Mouse (Mus musculus) heart, postnatal 0 days (tissue): ENCODE measurements at regions not wholly inside any gene's neighbourhood (a gene's known extent, or its start where the extent isn't known, plus 50 kb on each side); places are given as distances from the start of the nearest gene placed in this dataset.

Experiments used
- ATAC-seq: fragments of 200-750 bp; cut with Nextera tagmentation; 2 replicates; pipeline ENCODE4 v1.8.0; 2017; ENCODE audit warnings: low read depth, moderate number of reproducible peaks, moderate library complexity; ENCODE audit not compliant: insufficient read depth
- DNase-seq: peaks from one replicate; pipeline ENCODE4 v3.0.0-alpha.2; 2016; ENCODE audit warnings: low spot score
- H3K27ac ChIP-seq: fragments of 300-500 bp; sonication (generic); 2 replicates; pipeline ENCODE4 v1.5.1; 2014; ENCODE audit warnings: low read depth, mild to moderate bottlenecking
- H3K27me3 ChIP-seq: fragments of 300-500 bp; sonication (generic); 2 replicates; pipeline ENCODE4 v1.6.1; 2014; ENCODE audit warnings: low read length, mixed read lengths; ENCODE audit not compliant: control insufficient read depth, insufficient read depth
- H3K36me3 ChIP-seq: fragments of 300-500 bp; sonication (generic); replicated peaks from 2 replicates; pipeline ENCODE4 v1.6.1; 2014; ENCODE audit warnings: low read length, mixed read lengths; ENCODE audit not compliant: control insufficient read depth, insufficient read depth
- H3K4me1 ChIP-seq: fragments of 300-500 bp; sonication (generic); 2 replicates; pipeline ENCODE4 v1.6.1; 2014; ENCODE audit warnings: antibody characterized with exemption; ENCODE audit not compliant: control insufficient read depth, insufficient read depth
- H3K4me2 ChIP-seq: fragments of 300-500 bp; sonication (generic); 2 replicates; pipeline ENCODE4 v1.6.1; 2014; ENCODE audit warnings: low read depth, mild to moderate bottlenecking, low read length, moderate library complexity
- H3K4me3 ChIP-seq: fragments of 300-500 bp; sonication (generic); 2 replicates; pipeline ENCODE4 v1.5.1; 2014; ENCODE audit warnings: low read depth, low read length
- H3K9ac ChIP-seq: fragments of 300-500 bp; sonication (generic); replicated peaks from 2 replicates; pipeline ENCODE4 v1.6.1; 2014; ENCODE audit warnings: low read depth, low read length, mixed read lengths
- H3K9me3 ChIP-seq: fragments of 300-500 bp; sonication (generic); replicated peaks from 2 replicates; pipeline ENCODE4 v1.6.1; 2016; ENCODE audit warnings: low read length; ENCODE audit not compliant: control insufficient read depth
- CTCF ChIP-seq: IDR thresholded peaks from 2 replicates; pipeline ENCODE4 v1.5.1; 2016; ENCODE audit warnings: antibody characterized with exemption, control low read depth, low read depth
- EP300 ChIP-seq: IDR thresholded peaks from 2 replicates; pipeline ENCODE4 v1.6.1; 2016; ENCODE audit warnings: antibody characterized with exemption, low read depth
- WGBS: fragments of 180-500 bp; shearing (Covaris S2); extraction: QIAGEN DNeasy Blood & Tissue Kit; methylation state at CpG from one replicate; pipeline ENCODE4 v1.1.7; 2014; 5-methylcytosine and 5-hydroxymethylcytosine counted together

GRCm38 (mm10) chr8:92114311-92115275 is 242.8 kb upstream of the Irx5 start:
- H3K36me3 ChIP-seq, result no peaks in the 10 kb centered on the region

GRCm38 (mm10) chr8:92113901-92114300 is 243.5 kb upstream of the Irx5 start:
- H3K4me2 ChIP-seq, result no peak overlapping the region
- ATAC-seq (no peak), DNase-seq (no peak)
- no peak overlapping the region for H3K4me3 ChIP-seq
- 34% methylated on average over 9 of the region's 9 CpGs for WGBS
- no peaks in the 10 kb centered on the region for H3K4me1 ChIP-seq
- no peaks in the 10 kb centered on the region for H3K36me3 ChIP-seq
- no peak for TF ChIP-seq CTCF
- TF ChIP-seq EP300, result no peak
- no peak overlapping the region for H3K27ac ChIP-seq
- H3K9ac ChIP-seq, result no peak overlapping the region
- no peaks in the 10 kb centered on the region for H3K27me3 ChIP-seq
- no peaks in the 10 kb centered on the region for H3K9me3 ChIP-seq

More at GRCm38 (mm10) chr8:92114311-92115275, 242.8 kb upstream of the Irx5 start:
- H3K9ac ChIP-seq, result no peak overlapping the region
- H3K4me3 ChIP-seq, result no peak overlapping the region
- H3K4me2 ChIP-seq, result no peak overlapping the region
- no peak for DNase-seq
- H3K9me3 ChIP-seq, result no peaks in the 10 kb centered on the region
- no peaks in the 10 kb centered on the region for H3K4me1 ChIP-seq
- TF ChIP-seq EP300 (no peak), CTCF (no peak)
- no peak for ATAC-seq
- H3K27ac ChIP-seq, result no peak overlapping the region
- WGBS, result 57% methylated on average over 22 of the region's 22 CpGs
- no peaks in the 10 kb centered on the region for H3K27me3 ChIP-seq

- DNase-seq, result no peak
- Histone ChIP-seq H3K36me3 (no peaks in the 10 kb centered on the region), H3K27ac (no peak overlapping the region), H3K9me3 (no peaks in the 10 kb centered on the region), H3K4me1 (no peaks in the 10 kb centered on the region), H3K27me3 (no peaks in the 10 kb centered on the region), H3K4me2 (no peak overlapping the region), H3K9ac (no peak overlapping the region), H3K4me3 (no peak overlapping the region)
- 84% methylated on average over 4 of the region's 4 CpGs for WGBS
- ATAC-seq, result no peak
- no peak for TF ChIP-seq EP300
- no peak for TF ChIP-seq CTCF
Observed at GRCm38 (mm10) chr8:92113386-92113785, 244.0 kb upstream of the Irx5 start.

- H3K27ac ChIP-seq, result no peak overlapping the region
- no peaks in the 10 kb centered on the region for H3K4me1 ChIP-seq
- ATAC-seq (no peak), DNase-seq (no peak)
- H3K4me2 ChIP-seq, result no peak overlapping the region
- H3K4me3 ChIP-seq, result no peak overlapping the region
- no peaks in the 10 kb centered on the region for H3K9me3 ChIP-seq
- TF ChIP-seq CTCF (no peak), EP300 (no peak)
- 40% methylated on average over 6 of the region's 6 CpGs for WGBS
- no peaks in the 10 kb centered on the region for H3K27me3 ChIP-seq
- no peak overlapping the region for H3K9ac ChIP-seq
- no peaks in the 10 kb centered on the region for H3K36me3 ChIP-seq
Observed at GRCm38 (mm10) chr8:92104561-92104960, 252.9 kb upstream of the Irx5 start.

GRCm38 (mm10) chr8:92102521-92102920 is 254.9 kb upstream of the Irx5 start:
- H3K4me1 ChIP-seq, result no peaks in the 10 kb centered on the region
- no peak for TF ChIP-seq EP300
- TF ChIP-seq CTCF, result no peak
- H3K9me3 ChIP-seq, result no peaks in the 10 kb centered on the region
- ATAC-seq, result no peak
- no peak overlapping the region for H3K9ac ChIP-seq
- H3K27ac ChIP-seq, result no peak overlapping the region
- whole genome bisulfite sequencing, result 84% methylated on average over 4 of the region's 4 CpGs
- DNase-seq, result no peak
- H3K4me2 ChIP-seq, result no peak overlapping the region
- H3K36me3 ChIP-seq, result no peaks in the 10 kb centered on the region
- no peaks in the 10 kb centered on the region for H3K27me3 ChIP-seq
- H3K4me3 ChIP-seq, result no peak overlapping the region
